Mouse (Mus musculus) central nervous system, embryonic 11.5 days (tissue): ENCODE results near the gene Serpina16. TPM values are rescaled to one million over a fixed set of nuclear protein-coding genes. Genes with fewer than 3 reads are reported as not detected.

Experiments
- polyA plus RNA-seq: library from polyadenylated mRNA; depleted of rRNA; stranded (reverse); fragments of >200 nt; gene quantifications from 2 replicates; pipeline ENCODE4 v1.2.3, GENCODE M21; 2012; rRNA removed

Gene Serpina16
- polyA plus RNA-seq: 0.05 TPM in 1 of 2 replicates, not detected in the other

GRCm38 (mm10) chr12:103676039-103676438 is at the start of gene Serpina16:
Gene Serpina16 (minus strand): TSS chr12:103676139.

GRCm38 (mm10) chr12:103695429-103695828 is 19.5 kb upstream of the Serpina16 start, which contains the start of gene Serpina1f:
Gene Serpina1f (minus strand): TSS chr12:103695529.

GRCm38 (mm10) chr12:103656848-103657626 is 18.9 kb downstream of the Serpina16 start, which contains the start of gene Serpina6:
Gene Serpina6 (minus strand): TSS chr12:103657212.

GRCm38 (mm10) chr12:103631203-103631612 is 44.7 kb downstream of the Serpina16 start, which contains the start of gene Serpina10:
Gene Serpina10 (minus strand): TSS chr12:103631444.

Other genes starting within 250 kb of the Serpina16 start
- gene Ifi27, start 241.9 kb downstream of the Serpina16 start, polyA plus RNA-seq: 5.0 and 7.8 TPM in 2 replicates
- 0.52 and 2.0 TPM in 2 replicates for gene Ifi27l2a, start 232.5 kb downstream of the Serpina16 start, polyA plus RNA-seq
- not detected in 2 replicates for gene Ifi27l2b, start 218.9 kb downstream of the Serpina16 start, polyA plus RNA-seq
- gene Ppp4r4, start 143.9 kb downstream of the Serpina16 start, polyA plus RNA-seq: 4.2 and 4.7 TPM in 2 replicates
- 0.93 and 2.9 TPM in 2 replicates for gene Serpina10, start 44.7 kb downstream of the Serpina16 start, polyA plus RNA-seq
- gene Serpina6, start 18.9 kb downstream of the Serpina16 start, polyA plus RNA-seq: 19.6 and 42.2 TPM in 2 replicates
- gene Serpina1f, start 19.4 kb upstream of the Serpina16 start, polyA plus RNA-seq: not detected in 2 replicates
- gene Serpina1d, start 97.5 kb upstream of the Serpina16 start, polyA plus RNA-seq: 1.9 and 3.2 TPM in 2 replicates
- 18.4 and 34.2 TPM in 2 replicates for gene Serpina1b, start 154.2 kb upstream of the Serpina16 start, polyA plus RNA-seq
- gene Serpina1a, start 187.4 kb upstream of the Serpina16 start, polyA plus RNA-seq: 9.9 and 15.6 TPM in 2 replicates
- 0.89 and 1.6 TPM in 2 replicates for gene Serpina1c, start 228.7 kb upstream of the Serpina16 start, polyA plus RNA-seq